Mouse (Mus musculus) forebrain, embryonic 15.5 days (tissue): ENCODE results near the gene Tssk2. TPM values are rescaled to one million over a fixed set of nuclear protein-coding genes. Genes with fewer than 3 reads are reported as not detected.

Source experiments
- ATAC-seq: fragments of 200-750 bp; cut with Nextera tagmentation; replicated peaks from 2 replicates; pipeline ENCODE4 v1.8.0; 2017; ENCODE audit warnings: mild to moderate bottlenecking, moderate TSS enrichment, moderate library complexity
- H3K27ac ChIP-seq: fragments of 300-500 bp; sonication (generic); replicated peaks from 2 replicates; pipeline ENCODE4 v1.5.1; 2015; ENCODE audit warnings: mild to moderate bottlenecking, inconsistent platforms
- H3K27me3 ChIP-seq: fragments of 300-500 bp; sonication (generic); 2 replicates; pipeline ENCODE4 v1.6.1; 2015; ENCODE audit warnings: inconsistent platforms
- H3K36me3 ChIP-seq: fragments of 300-500 bp; sonication (generic); 2 replicates; pipeline ENCODE4 v1.6.1; 2015; ENCODE audit warnings: mild to moderate bottlenecking, inconsistent platforms
- H3K4me1 ChIP-seq: fragments of 300-500 bp; sonication (generic); 2 replicates; pipeline ENCODE4 v1.6.1; 2015; ENCODE audit warnings: inconsistent platforms
- H3K4me2 ChIP-seq: fragments of 300-500 bp; sonication (generic); replicated peaks from 2 replicates; pipeline ENCODE4 v1.6.1; 2015; ENCODE audit warnings: mild to moderate bottlenecking, inconsistent platforms
- H3K4me3 ChIP-seq: fragments of 300-500 bp; sonication (generic); 2 replicates; pipeline ENCODE4 v1.5.1; 2015; ENCODE audit warnings: mild to moderate bottlenecking, inconsistent platforms
- H3K9ac ChIP-seq: fragments of 300-500 bp; sonication (generic); replicated peaks from 2 replicates; pipeline ENCODE4 v1.6.1; 2015; ENCODE audit warnings: mild to moderate bottlenecking, inconsistent platforms
- H3K9me3 ChIP-seq: fragments of 300-500 bp; sonication (generic); 2 replicates; pipeline ENCODE4 v1.6.1; 2016; ENCODE audit warnings: inconsistent platforms
- WGBS: fragments of 180-500 bp; shearing (Covaris S2); methylation state at CpG from one replicate; pipeline ENCODE4 v1.1.7; 2015; ENCODE audit warnings: mixed read lengths; 5-methylcytosine and 5-hydroxymethylcytosine counted together
- polyA plus RNA-seq: library from polyadenylated mRNA; unstranded; fragments of >200 nt; fragmentation: Nextera tagmentation; extraction: Ambion mirVana; gene quantifications from 2 replicates; pipeline ENCODE4 v1.2.1, GENCODE M21; 2015

The Tssk2 gene
- polyA plus RNA-seq: not detected in 2 replicates

GRCm38 (mm10) chr16:17898462-17898861 lies at the start of gene Tssk2, which contains the start of gene Dgcr2:
Gene Tssk2 (plus strand): TSS chr16:17898637.
Gene Dgcr2 (minus strand): TSS chr16:17898562.
- 91% methylated on average over 14 of the region's 14 CpGs for WGBS
- H3K27me3 ChIP-seq: no peaks in the 10 kb centered on the region
- no peak within 1 kb of the TSS for H3K27ac ChIP-seq
- ATAC-seq: no peak
- no peak within 1 kb of the TSS for H3K4me2 ChIP-seq
- no peaks in the 10 kb centered on the region for H3K9me3 ChIP-seq
- no peaks in the 10 kb centered on the region for H3K4me1 ChIP-seq
- H3K4me3 ChIP-seq: no peak within 1 kb of the TSS
- H3K9ac ChIP-seq: no peak within 1 kb of the TSS
- peaks cover 50% of the 10 kb centered on the region for H3K36me3 ChIP-seq

GRCm38 (mm10) chr16:17848928-17849327 lies 49.5 kb upstream of the Tssk2 start:
- 23% methylated on average over 1 of the region's 1 CpGs for WGBS

GRCm38 (mm10) chr16:17849486-17849885 lies 49.0 kb upstream of the Tssk2 start:
- WGBS: 88% methylated on average over 6 of the region's 6 CpGs
- ATAC-seq: no peak
- no peaks in the 10 kb centered on the region for H3K9me3 ChIP-seq
- no peaks in the 10 kb centered on the region for H3K27me3 ChIP-seq
- H3K4me1 ChIP-seq: no peaks in the 10 kb centered on the region
- no peak overlapping the region for H3K4me2 ChIP-seq
- H3K9ac ChIP-seq: no peak overlapping the region
- peaks cover 83% of the 10 kb centered on the region for H3K36me3 ChIP-seq
- no peak overlapping the region; the same call in 1 of the 2 replicates for H3K27ac ChIP-seq
- H3K4me3 ChIP-seq: no peak overlapping the region

More at GRCm38 (mm10) chr16:17848928-17849327, 49.5 kb upstream of the Tssk2 start:
- Histone ChIP-seq H3K9ac (no peak overlapping the region), H3K4me2 (no peak overlapping the region), H3K4me3 (no peak overlapping the region), H3K36me3 (peaks cover 83% of the 10 kb centered on the region), H3K9me3 (no peaks in the 10 kb centered on the region), H3K27me3 (no peaks in the 10 kb centered on the region), H3K4me1 (no peaks in the 10 kb centered on the region), H3K27ac (peak overlapping the region; percentile 19; the same call in 1 of the 2 replicates)
- ATAC-seq: peak; percentile 62

GRCm38 (mm10) chr16:17851331-17851730 lies 47.1 kb upstream of the Tssk2 start:
- Histone ChIP-seq H3K27me3 (no peaks in the 10 kb centered on the region), H3K4me1 (no peaks in the 10 kb centered on the region), H3K9me3 (no peaks in the 10 kb centered on the region), H3K9ac (no peak overlapping the region), H3K36me3 (peaks cover 80% of the 10 kb centered on the region), H3K27ac (no peak overlapping the region), H3K4me2 (no peak overlapping the region), H3K4me3 (no peak overlapping the region)
- 96% methylated on average over 5 of the region's 5 CpGs for WGBS
- ATAC-seq: no peak

DNA sequence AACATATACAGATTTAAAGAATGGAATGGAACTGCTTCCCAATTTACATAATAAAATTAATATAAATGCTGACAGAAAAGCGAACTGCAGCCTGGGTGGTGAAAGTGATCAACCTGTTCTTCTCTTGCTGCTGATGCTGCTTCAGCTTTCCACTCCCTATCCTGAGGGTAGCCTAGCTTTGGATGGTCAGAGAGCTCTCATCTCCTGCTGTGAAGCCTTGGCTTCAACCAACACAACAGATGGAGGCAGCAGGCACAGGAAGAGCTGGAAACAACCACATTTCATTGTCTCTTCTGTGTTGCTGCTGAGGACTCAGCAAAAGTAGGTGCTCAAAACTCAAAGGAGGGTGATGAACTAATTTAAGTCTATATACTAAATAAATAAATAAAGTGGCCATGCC lies 46.6 kb upstream of the Tssk2 start:
- Histone ChIP-seq H3K36me3 (peaks cover 80% of the 10 kb centered on the region), H3K9ac (no peak overlapping the region), H3K4me1 (no peaks in the 10 kb centered on the region), H3K4me2 (no peak overlapping the region), H3K9me3 (no peaks in the 10 kb centered on the region), H3K4me3 (no peak overlapping the region), H3K27me3 (no peaks in the 10 kb centered on the region), H3K27ac (no peak overlapping the region)
- WGBS: 100% methylated on average over 1 of the region's 1 CpGs
- ATAC-seq: no peak

DNA sequence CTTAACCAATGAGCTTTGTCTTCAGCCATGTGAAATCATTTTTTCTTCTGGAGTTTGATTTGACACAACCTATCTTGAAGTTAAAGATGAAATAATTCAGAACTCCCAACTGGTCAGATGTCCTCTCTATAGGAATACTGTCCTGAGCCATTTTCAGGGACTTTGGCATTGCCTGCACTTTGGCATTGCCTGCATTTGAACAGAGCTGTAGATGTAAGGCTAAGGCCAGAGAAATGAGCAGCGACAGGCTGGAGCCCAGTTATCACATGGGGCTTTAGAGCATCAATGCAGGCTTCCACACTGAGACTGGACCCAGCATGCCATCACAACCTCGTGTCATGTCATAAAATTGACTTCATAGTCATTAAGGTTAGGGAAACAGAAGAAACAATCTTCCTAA lies 45.2 kb upstream of the Tssk2 start:
- peaks cover 82% of the 10 kb centered on the region for H3K36me3 ChIP-seq
- no peak overlapping the region for H3K4me3 ChIP-seq
- H3K9ac ChIP-seq: no peak overlapping the region
- H3K4me1 ChIP-seq: no peaks in the 10 kb centered on the region
- no peak for ATAC-seq
- no peak overlapping the region for H3K27ac ChIP-seq
- no peak overlapping the region for H3K4me2 ChIP-seq
- H3K9me3 ChIP-seq: no peaks in the 10 kb centered on the region
- no peaks in the 10 kb centered on the region for H3K27me3 ChIP-seq
- 98% methylated on average over 2 of the region's 2 CpGs for WGBS

DNA sequence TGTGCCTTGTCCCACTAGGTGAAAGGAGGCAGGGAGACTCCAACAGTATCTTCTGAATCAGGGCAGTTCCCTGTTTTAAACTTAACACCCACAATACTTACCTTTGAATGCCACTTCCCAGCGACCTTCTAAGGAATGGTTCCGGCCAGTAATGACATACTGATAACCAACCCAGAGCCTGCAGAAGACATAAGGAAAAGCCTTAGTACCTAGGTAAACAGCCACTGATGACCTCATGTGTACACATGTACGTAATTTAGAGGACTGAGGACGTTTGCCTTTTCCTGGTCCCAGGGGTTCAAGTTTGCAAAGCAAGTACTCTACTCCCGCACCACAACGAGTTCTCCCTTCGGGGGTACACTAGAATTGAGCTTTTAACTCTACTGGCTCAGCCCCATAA lies 41.3 kb upstream of the Tssk2 start:
- no peaks in the 10 kb centered on the region for H3K27me3 ChIP-seq
- no peaks in the 10 kb centered on the region for H3K4me1 ChIP-seq
- no peak overlapping the region for H3K9ac ChIP-seq
- no peak overlapping the region for H3K27ac ChIP-seq
- 93% methylated on average over 7 of the region's 7 CpGs for WGBS
- H3K9me3 ChIP-seq: no peaks in the 10 kb centered on the region
- no peak for ATAC-seq
- H3K36me3 ChIP-seq: peaks cover 72% of the 10 kb centered on the region
- H3K4me2 ChIP-seq: no peak overlapping the region
- H3K4me3 ChIP-seq: no peak overlapping the region

- no peak overlapping the region for H3K9ac ChIP-seq
- no peaks in the 10 kb centered on the region for H3K9me3 ChIP-seq
- H3K27ac ChIP-seq: no peak overlapping the region
- no peak for ATAC-seq
- H3K4me3 ChIP-seq: no peak overlapping the region
- no peaks in the 10 kb centered on the region for H3K27me3 ChIP-seq
- H3K36me3 ChIP-seq: peaks cover 60% of the 10 kb centered on the region
- no peaks in the 10 kb centered on the region for H3K4me1 ChIP-seq
- no peak overlapping the region for H3K4me2 ChIP-seq
Measured at GRCm38 (mm10) chr16:17858592-17858991, 39.8 kb upstream of the Tssk2 start.

GRCm38 (mm10) chr16:17865293-17865692 lies 33.1 kb upstream of the Tssk2 start:
- Histone ChIP-seq H3K36me3 (peaks cover 9% of the 10 kb centered on the region; the same call in 1 of the 2 replicates), H3K4me1 (no peaks in the 10 kb centered on the region), H3K4me3 (no peak overlapping the region), H3K9ac (no peak overlapping the region), H3K9me3 (no peaks in the 10 kb centered on the region), H3K27me3 (no peaks in the 10 kb centered on the region), H3K4me2 (no peak overlapping the region), H3K27ac (no peak overlapping the region)
- no peak for ATAC-seq
- 92% methylated on average over 2 of the region's 2 CpGs for WGBS

DNA sequence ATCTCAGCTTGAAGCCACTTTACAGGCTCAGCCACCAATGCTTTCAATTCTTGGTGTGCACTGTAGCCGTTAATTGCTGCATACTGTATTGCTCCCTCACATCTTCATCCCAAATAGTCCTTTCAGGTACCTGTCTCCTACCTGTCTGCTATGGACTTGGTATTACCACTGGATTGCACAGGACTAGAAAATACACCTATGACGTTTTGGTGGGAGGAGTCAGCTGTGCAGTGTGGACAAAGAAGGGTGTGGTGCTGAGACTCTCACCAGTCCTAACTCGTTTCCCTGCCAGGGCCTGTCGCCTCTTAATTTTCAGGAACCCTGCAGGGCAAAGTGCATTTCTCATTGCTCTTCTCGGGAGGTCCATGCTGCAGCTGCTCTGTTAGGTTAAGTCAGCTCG lies 32.7 kb upstream of the Tssk2 start:
- no peak for ATAC-seq
- no peak overlapping the region for H3K27ac ChIP-seq
- no peak overlapping the region for H3K4me3 ChIP-seq
- no peaks in the 10 kb centered on the region for H3K4me1 ChIP-seq
- H3K4me2 ChIP-seq: no peak overlapping the region
- H3K27me3 ChIP-seq: no peaks in the 10 kb centered on the region
- 73% methylated on average over 6 of the region's 6 CpGs for WGBS
- no peak overlapping the region for H3K9ac ChIP-seq
- peaks cover 11% of the 10 kb centered on the region; the same call in 1 of the 2 replicates for H3K36me3 ChIP-seq
- H3K9me3 ChIP-seq: no peaks in the 10 kb centered on the region

GRCm38 (mm10) chr16:17871248-17871647 lies 27.2 kb upstream of the Tssk2 start:
- H3K4me2 ChIP-seq: no peak overlapping the region
- H3K36me3 ChIP-seq: peaks cover 26% of the 10 kb centered on the region; the same call in 1 of the 2 replicates
- H3K4me1 ChIP-seq: no peaks in the 10 kb centered on the region
- no peak overlapping the region for H3K4me3 ChIP-seq
- no peaks in the 10 kb centered on the region for H3K27me3 ChIP-seq
- no peak for ATAC-seq
- no peak overlapping the region for H3K9ac ChIP-seq
- 92% methylated on average over 5 of the region's 5 CpGs for WGBS
- H3K27ac ChIP-seq: no peak overlapping the region
- no peaks in the 10 kb centered on the region for H3K9me3 ChIP-seq

DNA sequence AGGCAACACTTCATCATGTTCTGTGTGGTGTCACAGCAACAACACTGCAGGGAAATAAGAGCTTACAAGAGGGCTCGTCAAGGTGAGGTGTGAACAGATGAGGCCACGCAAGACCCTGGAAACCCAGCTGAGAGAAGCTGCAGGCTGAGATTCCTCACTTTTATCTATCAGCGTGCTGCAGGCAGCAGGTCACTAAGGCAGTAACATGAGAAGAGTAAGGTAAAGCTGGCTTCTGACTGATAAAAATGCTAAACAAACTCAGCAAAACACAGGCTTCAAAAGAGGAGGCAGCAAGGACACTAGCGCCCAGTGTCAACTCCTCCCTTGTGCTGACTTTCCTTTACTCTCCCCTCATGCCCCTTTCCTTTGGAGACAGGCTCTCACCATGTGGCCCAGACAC lies 25.4 kb upstream of the Tssk2 start:
- Histone ChIP-seq H3K27me3 (no peaks in the 10 kb centered on the region), H3K9ac (no peak overlapping the region), H3K27ac (no peak overlapping the region), H3K4me3 (no peak overlapping the region), H3K36me3 (peaks cover 26% of the 10 kb centered on the region; the same call in 1 of the 2 replicates), H3K4me1 (no peaks in the 10 kb centered on the region), H3K4me2 (no peak overlapping the region), H3K9me3 (no peaks in the 10 kb centered on the region)
- WGBS: 86% methylated on average over 4 of the region's 4 CpGs
- ATAC-seq: no peak

DNA sequence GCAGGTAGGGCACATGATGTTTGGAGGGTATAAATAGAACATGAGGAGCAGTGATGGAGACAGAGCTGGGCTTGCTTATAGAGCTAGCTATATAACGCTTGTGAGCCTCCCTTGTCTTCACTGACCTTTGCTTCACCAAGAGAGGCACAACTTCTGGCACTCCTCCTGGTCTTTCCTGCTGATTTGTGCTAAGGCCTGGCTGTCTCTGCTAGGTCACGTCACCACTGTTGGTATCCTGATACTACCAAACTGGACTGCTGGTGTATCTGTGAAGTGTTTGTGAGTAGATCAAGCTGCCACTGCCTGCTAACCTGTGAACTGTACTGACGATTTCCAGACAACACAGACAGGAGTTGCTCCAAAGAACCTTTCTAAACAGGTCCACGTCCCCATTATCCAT lies 23.3 kb upstream of the Tssk2 start:
- Histone ChIP-seq H3K9ac (no peak overlapping the region), H3K9me3 (no peaks in the 10 kb centered on the region), H3K4me3 (no peak overlapping the region), H3K36me3 (peaks cover 21% of the 10 kb centered on the region; the same call in 1 of the 2 replicates), H3K27ac (no peak overlapping the region), H3K4me1 (no peaks in the 10 kb centered on the region), H3K4me2 (no peak overlapping the region), H3K27me3 (no peaks in the 10 kb centered on the region)
- no peak for ATAC-seq
- 93% methylated on average over 4 of the region's 4 CpGs for WGBS
